Mouse (Mus musculus) cortical plate, adult 2 months (tissue): ENCODE data around the gene Gmfb.

Experiments
- CTCF ChIP-seq: fragments of 200-500 bp; IDR thresholded peaks from 2 replicates; pipeline ENCODE4 v1.5.1; 2011; ENCODE audit warnings: mild to moderate bottlenecking, control low read depth, low read length; ENCODE audit not compliant: insufficient read depth; ENCODE audit errors: extremely low read depth
- POLR2A ChIP-seq: fragments of 200-500 bp; IDR thresholded peaks from 2 replicates; pipeline ENCODE4 v1.6.1; 2011; ENCODE audit warnings: mild to moderate bottlenecking, low read length, control low read depth; ENCODE audit not compliant: insufficient read depth; ENCODE audit errors: extremely low read depth

GRCm38 (mm10) chr14:46782187-46782828 lies 39.7 kb downstream of the Gmfb start:
- TF ChIP-seq CTCF (no peak), POLR2A (no peak)
